Mouse (Mus musculus) MEL (cell line): ENCODE data around the gene Zfp408.

Source experiments
- CTCF ChIP-seq, 3 experiments: IDR thresholded peaks in 2 of 3; conservative IDR thresholded peaks in 1 of 3; 2 replicates each; pipeline ENCODE4 v1.5.1; 2011 to 2012; ENCODE audit warnings: low read length in 3 of 3, low read depth in 2 of 3, mild to moderate bottlenecking in 2 of 3, improper control_type of control experiment in 1 of 3, inconsistent platforms in 1 of 3, mixed read lengths in 1 of 3, moderate library complexity in 1 of 3; ENCODE audit not compliant: control insufficient read depth in 1 of 3, insufficient read depth in 1 of 3, poor library complexity in 1 of 3, severe bottlenecking in 1 of 3
- MAFK ChIP-seq: IDR thresholded peaks from 2 replicates; pipeline ENCODE4 v1.6.1; 2011; ENCODE audit warnings: low read depth, mild to moderate bottlenecking, low read length, improper control_type of control experiment, borderline replicate concordance
- POLR2A ChIP-seq, 2 experiments: IDR thresholded peaks; 2 replicates each; pipeline ENCODE4 v1.6.1; 2011 to 2012; ENCODE audit warnings: low read length in 2 of 2, mild to moderate bottlenecking in 2 of 2, control low read depth in 1 of 2, improper control_type of control experiment in 1 of 2, low read depth in 1 of 2, moderate library complexity in 1 of 2; ENCODE audit not compliant: control insufficient read depth in 1 of 2, insufficient read depth in 1 of 2, poor library complexity in 1 of 2
- POLR2AphosphoS2 ChIP-seq: IDR thresholded peaks from 2 replicates; pipeline ENCODE4 v1.6.1; 2011; ENCODE audit warnings: low read length, improper control_type of control experiment
- SMC3 ChIP-seq: IDR thresholded peaks from 2 replicates; pipeline ENCODE4 v1.6.1; 2011; ENCODE audit warnings: low read depth, low read length, improper control_type of control experiment
- ZC3H11A ChIP-seq: IDR thresholded peaks from 2 replicates; pipeline ENCODE4 v1.6.1; 2012; ENCODE audit warnings: low read depth, mild to moderate bottlenecking, inconsistent platforms, low read length, improper control_type of control experiment

- TF ChIP-seq CTCF (IDR thresholded peaks at IDR 0.05 in 2 of 3, conservative IDR thresholded peaks at IDR 0.05 in 1 of 3; ENCODE audit: control insufficient read depth in 1 of 3, insufficient read depth in 1 of 3, low read depth in 2 of 3, low read length in 3 of 3, poor library complexity in 1 of 3, severe bottlenecking in 1 of 3) (no peak), MAFK (no peak), POLR2AphosphoS2 (no peak), POLR2A (IDR thresholded peaks at IDR 0.05; ENCODE audit: control insufficient read depth in 1 of 2, insufficient read depth in 1 of 2, low read depth in 1 of 2, low read length in 2 of 2, poor library complexity in 1 of 2) (no peak), SMC3 (no peak), ZC3H11A (no peak)
These were observed 20.4 kb upstream of the Zfp408 start for GRCm38 (mm10) chr2:91670038-91670437.
